Mouse (Mus musculus) testis, postnatal 10 days (tissue): Measurements from ENCODE around the gene Cbr1.

Source experiments
- DNase-seq: peaks from one replicate; pipeline ENCODE4 v3.0.0; 2021; ENCODE audit warnings: low spot score

Cbr1 gene

GRCm38 (mm10) chr16:93605553-93605952, at the start of gene Cbr1:
Gene Cbr1 (plus strand): TSS chr16:93605853.
- peak; percentile 35 for DNase-seq

GRCm38 (mm10) chr16:93557646-93558045, 48.0 kb upstream of the Cbr1 start:
- no peak for DNase-seq

- DNase-seq: no peak
Observed at GRCm38 (mm10) chr16:93558499-93558898, 47.2 kb upstream of the Cbr1 start.

- DNase-seq: no peak
Observed at GRCm38 (mm10) chr16:93572383-93572782, 33.3 kb upstream of the Cbr1 start.

GRCm38 (mm10) chr16:93573434-93573833, 32.2 kb upstream of the Cbr1 start:
- DNase-seq: no peak

GRCm38 (mm10) chr16:93574521-93575191, 31.0 kb upstream of the Cbr1 start:
- DNase-seq: no peak

- DNase-seq: no peak
Observed at GRCm38 (mm10) chr16:93575574-93575973, 30.1 kb upstream of the Cbr1 start.

GRCm38 (mm10) chr16:93576412-93577082, 29.1 kb upstream of the Cbr1 start:
- peak; percentile 93 for DNase-seq

- no peak for DNase-seq
Observed at GRCm38 (mm10) chr16:93578346-93579005, 27.2 kb upstream of the Cbr1 start.

- DNase-seq: no peak
Observed at GRCm38 (mm10) chr16:93581125-93581524, 24.5 kb upstream of the Cbr1 start.

GRCm38 (mm10) chr16:93584976-93585702, 20.5 kb upstream of the Cbr1 start:
- no peak for DNase-seq

- no peak for DNase-seq
Observed at GRCm38 (mm10) chr16:93585703-93586205, 19.9 kb upstream of the Cbr1 start.

GRCm38 (mm10) chr16:93586382-93586781, 19.3 kb upstream of the Cbr1 start:
- DNase-seq: no peak

- no peak for DNase-seq
Observed at GRCm38 (mm10) chr16:93588281-93588680, 17.4 kb upstream of the Cbr1 start.

GRCm38 (mm10) chr16:93590915-93591314, 14.7 kb upstream of the Cbr1 start:
- DNase-seq: no peak

- no peak for DNase-seq
Observed at GRCm38 (mm10) chr16:93591450-93592430, 13.9 kb upstream of the Cbr1 start.

- no peak for DNase-seq
Observed at GRCm38 (mm10) chr16:93592711-93593110, 12.9 kb upstream of the Cbr1 start.

GRCm38 (mm10) chr16:93593406-93593805, 12.2 kb upstream of the Cbr1 start:
- DNase-seq: no peak

GRCm38 (mm10) chr16:93594448-93594847, 11.2 kb upstream of the Cbr1 start:
- peak; percentile 31 for DNase-seq

- DNase-seq: peak; percentile 16
Observed at GRCm38 (mm10) chr16:93595766-93596165, 9.9 kb upstream of the Cbr1 start.

GRCm38 (mm10) chr16:93596807-93597206, 8.8 kb upstream of the Cbr1 start:
- DNase-seq: no peak
